Mouse (Mus musculus): ENCODE results near the gene Hsf2bp.
A peak's percentile ranks its signal among the peaks of the same experiment; 100 is the strongest.

Gene Hsf2bp

GRCm38 (mm10) chr17:31938539-31939260, 97.4 kb downstream of the Hsf2bp start:
- DNase-seq (ENCODE audit: low read depth, low spot score), result peak; percentile 32

GRCm38 (mm10) chr17:31937141-31937554, 99.0 kb downstream of the Hsf2bp start:
- no peak for DNase-seq (ENCODE audit: low read depth, low spot score)

GRCm38 (mm10) chr17:31935841-31936240, 100.3 kb downstream of the Hsf2bp start:
- no peak for DNase-seq (ENCODE audit: low read depth, low spot score)

- peak; percentile 76 for DNase-seq (ENCODE audit: low read depth, low spot score)
Observed at GRCm38 (mm10) chr17:31935091-31935830, 100.9 kb downstream of the Hsf2bp start.

GRCm38 (mm10) chr17:31933956-31934355, 102.2 kb downstream of the Hsf2bp start:
- DNase-seq (ENCODE audit: low read depth, low spot score), result no peak

GRCm38 (mm10) chr17:31931499-31931898, 104.7 kb downstream of the Hsf2bp start:
- peak; percentile 76 for DNase-seq (ENCODE audit: low read depth, low spot score)

- DNase-seq (ENCODE audit: low read depth, low spot score), result no peak
Observed at GRCm38 (mm10) chr17:31929844-31930715, 106.1 kb downstream of the Hsf2bp start.

GRCm38 (mm10) chr17:31929032-31929431, 107.1 kb downstream of the Hsf2bp start:
- DNase-seq (ENCODE audit: low read depth, low spot score), result no peak

GRCm38 (mm10) chr17:31927895-31928626, 108.1 kb downstream of the Hsf2bp start:
- DNase-seq (ENCODE audit: low read depth, low spot score), result peak; percentile 46

GRCm38 (mm10) chr17:31924229-31924628, 111.9 kb downstream of the Hsf2bp start:
- DNase-seq (ENCODE audit: low read depth, low spot score), result no peak

GRCm38 (mm10) chr17:31923310-31923970, 112.7 kb downstream of the Hsf2bp start:
- DNase-seq (ENCODE audit: low read depth, low spot score), result no peak

GRCm38 (mm10) chr17:31920589-31921190, 115.5 kb downstream of the Hsf2bp start:
- DNase-seq (ENCODE audit: low read depth, low spot score), result no peak

- DNase-seq (ENCODE audit: low read depth, low spot score), result no peak
Observed at GRCm38 (mm10) chr17:31919599-31919998, 116.5 kb downstream of the Hsf2bp start.

- no peak for DNase-seq (ENCODE audit: low read depth, low spot score)
Observed at GRCm38 (mm10) chr17:31918374-31918773, 117.8 kb downstream of the Hsf2bp start.

GRCm38 (mm10) chr17:31916461-31916775, 119.7 kb downstream of the Hsf2bp start:
- no peak for DNase-seq (ENCODE audit: low read depth, low spot score)

- DNase-seq (ENCODE audit: low read depth, low spot score), result no peak
Observed at GRCm38 (mm10) chr17:31915756-31916460, 120.2 kb downstream of the Hsf2bp start.

GRCm38 (mm10) chr17:31914323-31914722, 121.8 kb downstream of the Hsf2bp start:
- peak; percentile 81 for DNase-seq (ENCODE audit: low read depth, low spot score)

- peak; percentile 25 for DNase-seq (ENCODE audit: low read depth, low spot score)
Observed at GRCm38 (mm10) chr17:31912881-31913662, 123.1 kb downstream of the Hsf2bp start.

- DNase-seq (ENCODE audit: low read depth, low spot score), result no peak
Observed at GRCm38 (mm10) chr17:31912387-31912786, 123.8 kb downstream of the Hsf2bp start.
